Mouse (Mus musculus) Patski (cell line): ENCODE measurements around the gene Mroh2a. TPM values are rescaled to one million over a fixed set of nuclear protein-coding genes. Genes with fewer than 3 reads are reported as not detected.

Experiments
- ATAC-seq: fragments of 100-300 bp; one replicate; pipeline ENCODE4 v1.8.0; 2021
- CTCF ChIA-PET: fragments of 350-600 bp; sonication (Branson Sonifier 250); formaldehyde crosslinking; loops from one replicate; lab custom pipeline; 2022; ENCODE audit warnings: inconsistent platforms; lab: Charles Lee
- POLR2A ChIA-PET: fragments of 350-600 bp; sonication (Branson Sonifier 250); formaldehyde crosslinking; loops from one replicate; lab custom pipeline; 2022; ENCODE audit warnings: antibody characterized with exemption, inconsistent platforms; lab: Charles Lee
- DNase-seq: peaks from one replicate; pipeline ENCODE4 v3.0.0-alpha.2; 2011; ENCODE audit warnings: low read depth, low spot score
- H3K27me3 ChIP-seq: fragments of 371-371 bp; one replicate; pipeline ENCODE4 v1.5.1; 2021
- CTCF ChIP-seq: fragments of 100-300 bp; IDR thresholded peaks from one replicate; pipeline ENCODE4 v1.5.1; 2021
- in situ Hi-C: fragments of 300-500 bp; cut with MboI; formaldehyde crosslinking; loops from 3 replicates; pipeline ENCODE4 v1.11.1; 2018; ENCODE audit warnings: low pct_unique_long_range_greater_than_20kb, mixed read lengths
- polyA plus RNA-seq: library from polyadenylated mRNA; unstranded; gene quantifications from one replicate; pipeline ENCODE4 v1.2.3, GENCODE M21; 2021

The Mroh2a gene
- polyA plus RNA-seq, 1 experiment from 2014 or later: 2.3 TPM

DNA sequence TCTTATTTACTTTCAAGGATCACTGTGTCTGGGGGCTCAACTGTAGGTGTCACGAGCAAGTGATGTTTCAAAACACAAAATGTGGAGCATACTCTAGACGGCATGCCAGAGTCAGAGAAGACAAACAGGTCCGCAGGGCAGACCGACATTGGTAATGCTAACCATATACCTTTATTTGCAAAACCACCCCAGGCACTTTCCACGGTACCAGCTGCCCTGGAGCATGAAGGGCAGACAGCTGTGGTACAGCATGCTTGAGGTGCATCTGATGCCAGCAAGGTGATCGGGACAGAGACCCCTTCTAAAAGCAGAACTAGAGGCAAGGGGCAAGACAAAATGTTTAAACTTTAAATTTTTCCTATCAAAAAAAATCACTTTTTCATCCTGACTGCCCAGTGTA is 36.2 kb downstream of the Mroh2a start:
- POLR2A ChIA-PET: interaction anchor here (1.1 to 1.2 kb wide), 2 partner anchors 12 to 14 kb away, joined by 3 to 7 read pairs; no protein-coding TSS in a partner anchor

DNA sequence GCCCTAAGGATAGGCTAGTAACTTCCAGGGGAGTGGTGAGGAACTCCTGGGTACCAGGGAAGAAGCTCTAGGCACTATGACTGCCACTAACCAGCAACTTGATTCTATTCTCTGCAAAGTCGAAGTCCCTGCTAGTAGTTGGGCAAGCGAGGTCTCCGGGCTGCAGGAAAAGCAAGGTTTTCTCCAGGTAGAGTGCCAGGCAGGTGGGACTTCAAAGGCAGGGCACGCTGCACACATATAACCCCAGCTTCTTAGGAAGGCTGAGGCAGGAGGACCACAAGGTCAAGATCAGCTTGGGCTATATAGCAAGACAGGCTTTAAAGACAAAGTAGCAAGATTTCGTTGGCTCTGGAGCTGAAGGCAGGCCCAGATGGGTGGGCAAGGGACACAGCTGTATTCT is 37.0 kb downstream of the Mroh2a start:
- ChIA-PET POLR2A (interaction anchor here (0.7 to 1.1 kb wide), 2 partner anchors 13 to 1654 kb away, joined by 3 read pairs; no protein-coding TSS in a partner anchor), CTCF (interaction anchor here (1.1 to 6.8 kb wide), 5 partner anchors 8 to 33 kb away, joined by 3 to 93 read pairs (median 3); partner anchors contain the start of genes Hjurp and Trpm8)
- no peak for TF ChIP-seq CTCF
- DNase-seq (no peak), ATAC-seq (no peak)
- H3K27me3 ChIP-seq: no peaks in the 10 kb centered on the region
- in situ Hi-C loops: no loop called here

More for the DNA sequence above, 36.2 kb downstream of the Mroh2a start:
- ATAC-seq (peak; percentile 1), DNase-seq (no peak)
- TF ChIP-seq CTCF: no peak
- in situ Hi-C loops: no loop called here
- no peaks in the 10 kb centered on the region for H3K27me3 ChIP-seq
- CTCF ChIA-PET: interaction anchor here (1.1 to 6.8 kb wide), 6 partner anchors 9 to 72 kb away, joined by 3 to 93 read pairs (median 3); partner anchors contain the start of genes Hjurp and Trpm8

DNA sequence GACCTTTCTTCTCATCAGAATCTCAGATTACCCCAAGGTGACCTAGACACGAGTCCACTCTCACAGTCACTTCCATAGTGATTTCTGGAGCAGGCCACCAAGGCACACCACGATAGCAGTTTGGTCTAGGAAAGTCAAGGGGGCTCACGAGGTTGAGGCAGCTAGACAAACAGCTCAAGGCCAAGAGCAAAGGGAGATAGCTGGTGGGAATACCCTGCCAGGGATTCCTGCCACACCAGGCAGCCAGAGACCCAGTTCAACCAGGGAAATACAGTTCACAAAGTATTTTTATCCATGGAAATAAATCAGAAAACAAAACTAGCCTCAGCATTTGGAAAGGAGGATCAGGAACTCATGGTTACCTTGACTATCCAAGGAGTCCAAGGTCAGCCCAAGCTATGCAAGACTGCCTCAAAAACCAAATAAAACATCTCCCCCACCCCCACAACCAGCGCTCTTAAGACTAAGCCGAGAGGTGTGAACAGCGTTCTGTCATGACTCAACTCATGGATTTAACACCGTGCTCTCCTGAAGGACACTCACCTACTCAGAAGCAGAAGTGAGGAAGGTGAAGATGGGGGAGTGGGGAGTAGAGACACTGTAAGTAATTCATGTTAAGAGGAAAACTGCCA is 37.6 kb downstream of the Mroh2a start:
- CTCF ChIA-PET: interaction anchor here (1.1 to 6.8 kb wide), 6 partner anchors 7 to 56 kb away, joined by 3 to 93 read pairs (median 4); partner anchors contain the start of genes Hjurp and Trpm8
- no peak for TF ChIP-seq CTCF
- H3K27me3 ChIP-seq: no peaks in the 10 kb centered on the region
- DNase-seq (no peak), ATAC-seq (no peak)
- in situ Hi-C loops: no loop called here
- POLR2A ChIA-PET: interaction anchor here (0.7 to 1.1 kb wide), 2 partner anchors 12 to 1654 kb away, joined by 3 read pairs; no protein-coding TSS in a partner anchor

DNA sequence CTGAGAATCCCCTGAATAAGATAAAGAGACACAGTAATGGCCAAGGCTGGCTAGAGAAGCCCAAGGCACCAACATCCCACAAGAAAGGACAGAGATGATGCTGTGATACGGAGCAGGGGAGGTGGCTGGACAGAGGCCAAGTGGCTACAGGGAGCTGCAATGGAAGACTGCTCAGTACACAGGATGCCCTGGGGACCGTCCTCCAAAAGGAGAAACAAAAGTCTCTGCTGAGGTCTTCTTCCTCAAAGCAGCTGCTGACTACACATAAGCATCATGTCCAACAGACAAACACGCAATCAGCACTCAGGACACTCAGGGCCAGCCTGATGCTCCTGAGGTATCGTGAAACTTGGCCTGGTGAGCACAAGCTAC is 38.1 kb downstream of the Mroh2a start:
- POLR2A ChIA-PET: interaction anchor here (0.6 kb wide), 1 partner anchor 64 kb away, joined by 3 read pairs; no protein-coding TSS in a partner anchor
- in situ Hi-C loops: no loop called here

DNA sequence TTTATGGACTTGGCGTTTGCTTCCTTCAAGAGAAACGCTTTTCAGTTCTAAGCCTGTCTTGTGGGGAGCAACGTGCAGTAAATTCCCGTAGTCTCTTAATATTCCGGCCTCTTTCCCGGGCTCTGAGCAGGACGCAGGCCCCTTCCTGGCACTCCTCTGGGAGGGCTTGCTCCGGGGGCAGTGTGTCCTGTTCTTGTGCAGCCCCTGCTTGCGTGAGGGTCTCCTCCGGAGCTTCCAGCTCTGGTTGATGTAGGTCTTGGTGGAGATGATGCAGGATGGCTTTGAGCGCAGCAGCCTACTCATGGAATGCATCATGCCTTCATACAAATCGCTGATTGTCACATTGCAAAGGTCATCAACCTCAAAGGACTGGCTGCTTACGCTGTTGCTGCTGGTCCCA is 39.3 kb downstream of the Mroh2a start:
- POLR2A ChIA-PET: interaction anchor here (0.7 to 1.2 kb wide), 2 partner anchors 9 to 11 kb away, joined by 3 read pairs; partner anchors contain the start of genes Hjurp and Trpm8
- TF ChIP-seq CTCF: no peak
- DNase-seq (no peak), ATAC-seq (no peak)
- H3K27me3 ChIP-seq: no peaks in the 10 kb centered on the region
- CTCF ChIA-PET: interaction anchor here (0.6 to 6.8 kb wide), 5 partner anchors 9 to 1347 kb away, joined by 4 to 93 read pairs (median 5); partner anchors contain the start of genes Hjurp and Trpm8
- in situ Hi-C loops: no loop called here

More for the DNA sequence above, 38.1 kb downstream of the Mroh2a start:
- DNase-seq (no peak), ATAC-seq (no peak)
- no peak for TF ChIP-seq CTCF
- H3K27me3 ChIP-seq: no peaks in the 10 kb centered on the region
- CTCF ChIA-PET: interaction anchor here (1.1 to 6.8 kb wide), 6 partner anchors 8 to 56 kb away, joined by 3 to 93 read pairs (median 4); partner anchors contain the start of genes Hjurp and Trpm8

DNA sequence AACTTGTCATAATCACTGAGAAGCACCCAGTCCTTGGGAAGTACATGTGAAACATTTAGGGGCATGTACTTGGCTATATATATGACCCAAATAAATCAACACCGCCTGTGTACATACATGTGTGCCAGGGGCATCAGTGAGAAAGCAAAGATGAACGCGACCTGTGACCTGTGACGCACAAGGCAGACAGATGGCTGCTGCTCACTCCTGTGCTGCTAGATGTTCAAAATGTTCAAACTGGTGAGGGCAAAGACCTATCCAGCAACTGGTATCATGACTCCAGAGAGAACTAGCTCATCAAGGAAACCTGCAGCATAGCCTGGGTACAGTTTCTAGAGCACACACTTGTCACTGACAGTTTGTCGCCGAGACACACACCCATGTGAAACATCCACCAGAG is 40.7 kb downstream of the Mroh2a start:
- ChIA-PET POLR2A (no interaction called here), CTCF (interaction anchor here (6.8 kb wide), 1 partner anchor 9 kb away, joined by 93 read pairs; the partner anchor contains the start of genes Hjurp and Trpm8)
- no peak for ATAC-seq

DNA sequence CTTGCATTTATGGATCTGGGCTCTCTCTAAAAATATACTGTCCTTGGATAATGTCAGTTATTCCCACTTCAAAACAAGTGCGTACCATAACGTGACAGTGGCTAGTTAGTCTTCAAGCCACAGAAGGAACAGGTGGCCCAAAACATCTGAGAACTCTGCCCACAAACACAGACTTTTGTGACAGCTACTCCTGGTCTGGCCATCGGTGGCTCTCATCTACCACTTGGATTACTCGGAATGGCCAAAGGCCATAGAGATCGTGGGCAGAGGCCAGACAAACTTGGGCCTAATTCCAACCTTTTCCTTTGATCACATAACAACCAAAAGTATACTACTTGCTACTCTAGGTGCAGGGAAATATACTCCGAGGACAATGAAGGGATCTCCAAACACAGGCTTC is 41.3 kb downstream of the Mroh2a start:
- no peaks in the 10 kb centered on the region for H3K27me3 ChIP-seq

More for the DNA sequence above, 40.7 kb downstream of the Mroh2a start:
- DNase-seq: no peak
- in situ Hi-C loops: no loop called here
- no peaks in the 10 kb centered on the region for H3K27me3 ChIP-seq
- no peak for TF ChIP-seq CTCF

DNA sequence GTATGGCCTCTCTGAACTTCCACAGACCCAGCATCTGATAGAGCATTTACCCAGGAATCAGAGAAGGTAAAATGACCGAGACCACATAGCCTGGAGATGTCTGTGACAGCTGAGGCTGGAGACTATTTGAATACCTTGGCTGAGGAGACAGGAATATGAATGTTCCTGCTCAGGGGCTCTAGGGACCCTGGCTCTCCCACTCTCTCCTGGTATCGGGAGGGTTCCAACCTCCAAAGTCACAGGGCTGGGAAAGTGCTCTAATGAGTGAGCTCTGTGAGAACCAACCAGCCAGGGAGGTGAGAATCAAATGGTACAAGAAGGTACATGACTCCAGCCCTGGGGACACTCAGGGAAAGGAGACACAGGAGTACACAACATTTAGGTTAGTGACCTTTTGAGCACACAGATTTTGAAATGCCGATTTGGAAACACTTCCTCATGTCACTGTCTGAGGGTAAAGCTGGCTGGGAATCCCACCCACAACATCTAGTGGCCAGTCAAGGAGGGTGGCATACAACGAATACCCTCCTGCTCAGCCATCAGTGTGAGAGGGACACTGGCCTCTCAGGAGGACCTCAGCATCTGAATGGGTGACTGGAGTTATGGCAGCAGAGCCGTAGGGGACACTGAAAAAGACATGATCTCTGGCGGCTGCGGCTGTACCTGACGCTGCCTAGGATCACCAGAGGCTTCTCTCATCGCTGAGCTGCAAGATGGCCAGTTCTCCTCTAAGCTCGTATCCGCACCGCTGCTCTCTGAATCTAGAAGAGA is 42.9 kb downstream of the Mroh2a start:
- ATAC-seq (no peak), DNase-seq (no peak)
- in situ Hi-C loops: no loop called here
- ChIA-PET CTCF (no interaction called here), POLR2A (no interaction called here)
- no peak for TF ChIP-seq CTCF
- H3K27me3 ChIP-seq: no peaks in the 10 kb centered on the region

More for the DNA sequence above, 41.3 kb downstream of the Mroh2a start:
- ATAC-seq: no peak
- no peak for TF ChIP-seq CTCF
- in situ Hi-C loops: no loop called here
- DNase-seq: no peak
- POLR2A ChIA-PET: no interaction called here
- CTCF ChIA-PET: no interaction called here

DNA sequence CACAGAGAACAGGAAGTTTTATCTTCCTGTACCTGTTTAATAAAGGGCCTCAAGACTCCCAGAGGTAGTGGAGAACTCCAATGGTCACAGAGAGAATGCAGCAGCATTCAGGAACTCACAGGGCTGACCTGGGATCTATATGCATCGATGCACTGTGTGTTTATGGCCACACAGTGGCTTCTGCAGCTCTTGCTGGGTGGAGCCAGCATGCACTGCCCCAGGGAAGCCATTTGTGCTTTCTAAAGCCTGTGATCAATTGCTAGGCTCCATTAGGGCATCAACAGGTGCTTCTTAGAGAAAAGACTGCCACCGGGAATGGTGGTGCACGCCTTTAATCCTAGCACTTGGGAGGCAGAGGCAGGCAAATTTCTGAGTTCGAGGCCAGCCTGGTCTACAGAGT is 46.1 kb downstream of the Mroh2a start:
- CTCF ChIA-PET: interaction anchor here (9.1 kb wide), 1 partner anchor 9 kb away, joined by 93 read pairs; no protein-coding TSS in a partner anchor
- DNase-seq (no peak), ATAC-seq (no peak)
- H3K27me3 ChIP-seq: no peaks in the 10 kb centered on the region
- in situ Hi-C loops: no loop called here
- no peak for TF ChIP-seq CTCF
- POLR2A ChIA-PET: no interaction called here

DNA sequence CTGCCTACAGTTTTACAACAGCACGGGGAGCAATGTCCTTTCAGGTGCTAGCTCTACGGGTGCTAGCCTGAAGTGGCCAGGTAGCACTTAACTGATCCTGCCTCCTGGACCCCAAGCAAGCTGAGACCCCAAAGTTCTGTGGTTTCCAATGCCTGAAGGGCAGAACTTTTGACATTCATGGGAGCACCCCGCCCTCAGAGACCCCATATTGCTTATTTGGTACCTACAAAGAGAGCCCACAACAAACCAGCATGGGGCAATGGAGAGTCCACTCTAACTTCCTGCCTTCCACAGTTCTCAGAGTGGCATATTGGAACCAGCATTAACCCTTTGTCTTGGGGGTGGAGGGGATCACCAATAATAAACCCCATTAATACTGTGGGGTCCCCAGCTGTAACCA is 46.5 kb downstream of the Mroh2a start:
- in situ Hi-C loops: no loop called here
- DNase-seq: no peak
- ATAC-seq: no peak
- no peaks in the 10 kb centered on the region for H3K27me3 ChIP-seq
- POLR2A ChIA-PET: interaction anchor here (0.8 kb wide), 1 partner anchor 70 kb away, joined by 4 read pairs; no protein-coding TSS in a partner anchor
- no peak for TF ChIP-seq CTCF
- CTCF ChIA-PET: interaction anchor here (9.1 kb wide), 1 partner anchor 9 kb away, joined by 93 read pairs; no protein-coding TSS in a partner anchor
